Mouse (Mus musculus) v-Abl transformed pro-B cells (cell line): ENCODE measurements around the gene Coro1c.

ENCODE experiments used
- in situ Hi-C, 2 experiments: fragments of 400-800 bp; cut with MboI; formaldehyde crosslinking; loops; one replicate each; pipeline ENCODE4 v1.15.1; 2025; ENCODE audit not compliant: unreplicated experiment in 2 of 2

Gene Coro1c

GRCm38 (mm10) chr5:113908592-113909441 lies at the start of gene Coro1c:
Gene Coro1c (minus strand): TSS chr5:113908758.
- in situ Hi-C loops = no loop called here

- in situ Hi-C loops = loop anchor here (5.0 to 10.0 kb wide), 5 partner anchors 86 to 482 kb away; partner anchors contain the start of genes Iscu (in 1 of the 2) and Sart3 (in 1 of the 2)
These were observed 48.0 kb upstream of the Coro1c start for GRCm38 (mm10) chr5:113956510-113956909.

GRCm38 (mm10) chr5:113955691-113956090 lies 47.1 kb upstream of the Coro1c start:
- in situ Hi-C loops = loop anchor here (5.0 to 10.0 kb wide), 5 partner anchors 87 to 481 kb away; partner anchors contain the start of genes Iscu (in 1 of the 2) and Sart3 (in 1 of the 2)

GRCm38 (mm10) chr5:113955281-113955680 lies 46.7 kb upstream of the Coro1c start:
- in situ Hi-C loops = loop anchor here (5.0 to 10.0 kb wide), 5 partner anchors 87 to 480 kb away; partner anchors contain the start of genes Iscu (in 1 of the 2) and Sart3 (in 1 of the 2)

GRCm38 (mm10) chr5:113954421-113954820 lies 45.9 kb upstream of the Coro1c start:
- in situ Hi-C loops = loop anchor here (5.0 to 10.0 kb wide), 7 partner anchors 97 to 592 kb away; partner anchors contain the start of genes Iscu (in 1 of the 2) and Sart3 (in 1 of the 2)

GRCm38 (mm10) chr5:113952519-113952918 lies 44.0 kb upstream of the Coro1c start:
- in situ Hi-C loops = loop anchor here (5.0 to 10.0 kb wide), 7 partner anchors 95 to 590 kb away; partner anchors contain the start of genes Iscu (in 1 of the 2) and Sart3 (in 1 of the 2)

GRCm38 (mm10) chr5:113951693-113952071 lies 43.1 kb upstream of the Coro1c start:
- in situ Hi-C loops = loop anchor here (5.0 to 10.0 kb wide), 7 partner anchors 94 to 589 kb away; partner anchors contain the start of genes Iscu (in 1 of the 2) and Sart3 (in 1 of the 2)

- in situ Hi-C loops = loop anchor here (5.0 to 10.0 kb wide), 7 partner anchors 94 to 589 kb away; partner anchors contain the start of genes Iscu (in 1 of the 2) and Sart3 (in 1 of the 2)
These were observed 42.5 kb upstream of the Coro1c start for GRCm38 (mm10) chr5:113950786-113951692.

- in situ Hi-C loops = loop anchor here (5.0 to 10.0 kb wide), 7 partner anchors 93 to 588 kb away; partner anchors contain the start of genes Iscu (in 1 of the 2) and Sart3 (in 1 of the 2)
These were observed 41.6 kb upstream of the Coro1c start for GRCm38 (mm10) chr5:113950133-113950532.

- in situ Hi-C loops = loop anchor here (10.0 to 25.0 kb wide), 2 partner anchors 472 to 760 kb away; no protein-coding TSS in a partner anchor
These were observed 38.7 kb upstream of the Coro1c start for GRCm38 (mm10) chr5:113947280-113947679.

GRCm38 (mm10) chr5:113945126-113945525 lies 36.6 kb upstream of the Coro1c start:
- in situ Hi-C loops = loop anchor here (10.0 to 25.0 kb wide), 2 partner anchors 470 to 758 kb away; no protein-coding TSS in a partner anchor

- in situ Hi-C loops = loop anchor here (10.0 to 25.0 kb wide), 2 partner anchors 469 to 756 kb away; no protein-coding TSS in a partner anchor
These were observed 34.8 kb upstream of the Coro1c start for GRCm38 (mm10) chr5:113943328-113943727.

- in situ Hi-C loops = loop anchor here (10.0 to 25.0 kb wide), 2 partner anchors 468 to 755 kb away; no protein-coding TSS in a partner anchor
These were observed 34.0 kb upstream of the Coro1c start for GRCm38 (mm10) chr5:113942580-113942979.

- in situ Hi-C loops = loop anchor here (10.0 to 25.0 kb wide), 2 partner anchors 75 to 752 kb away; no protein-coding TSS in a partner anchor
These were observed 30.8 kb upstream of the Coro1c start for GRCm38 (mm10) chr5:113939263-113939900.

- in situ Hi-C loops = loop anchor here (10.0 to 25.0 kb wide), 2 partner anchors 73 to 750 kb away; no protein-coding TSS in a partner anchor
These were observed 29.1 kb upstream of the Coro1c start for GRCm38 (mm10) chr5:113937650-113938049.

GRCm38 (mm10) chr5:113933889-113934288 lies 25.3 kb upstream of the Coro1c start:
- in situ Hi-C loops = loop anchor here (10.0 to 25.0 kb wide), 2 partner anchors 69 to 747 kb away; no protein-coding TSS in a partner anchor

- in situ Hi-C loops = loop anchor here (10.0 to 25.0 kb wide), 2 partner anchors 69 to 746 kb away; no protein-coding TSS in a partner anchor
These were observed 24.9 kb upstream of the Coro1c start for GRCm38 (mm10) chr5:113933480-113933879.

GRCm38 (mm10) chr5:113932310-113932709 lies 23.8 kb upstream of the Coro1c start:
- in situ Hi-C loops = loop anchor here (10.0 to 25.0 kb wide), 2 partner anchors 68 to 745 kb away; no protein-coding TSS in a partner anchor
